In genomic region chr6:37276181-37276580, GRCm38 (mm10) we compare ENCODE assay signal across 27 mouse cellular contexts. TPM values are rescaled to one million over a fixed set of nuclear protein-coding genes. Genes with fewer than 3 reads are reported as not detected.
A peak's percentile ranks its signal among the peaks of the same experiment; 100 is the strongest.
DNase-seq lines count a peak whose midpoint lies in the region; ATAC-seq and TF ChIP-seq lines count a peak whose summit lies in the region.
"Had no signal": no experiment of that assay in that cellular context is flagged by ENCODE, and none has a peak within 500 bp of the region (broad histone marks: within the 10 kb centered on the region; RNA-seq: fewer than 3 reads in every experiment).

No protein-coding gene starts in this region.

- DNase-seq in lung, postnatal 0 days (ENCODE audit: low spot score): peak; percentile 28
- no peak for DNase-seq in lung, postnatal 36 days
- DNase-seq in NIH3T3 (ENCODE audit: low read depth): peak; percentile 63
- peak; percentile 32 for DNase-seq in fibroblast of lung, adult 2 months (ENCODE audit: low read depth)
- DNase-seq in left cerebral cortex, postnatal 10 days (ENCODE audit: extremely low spot score in 1 of 2, low spot score in 2 of 2): no peak
- DNase-seq: adrenal gland, postnatal 10 days; adrenal gland, postnatal 36 days; cerebellum, adult 11 months; cerebellum, adult 2 months; cerebellum, postnatal 10 days; cerebellum, postnatal 36 days; embryo, embryonic 11 days; gastrocnemius, postnatal 25 days; heart, adult 18-20 months; heart, postnatal 14 days; heart, postnatal 4 days had no signal

- ATAC-seq in lung, postnatal 0 days: peak; percentile 48
- ATAC-seq in midbrain, embryonic 15.5 days (replicated peaks): no peak
- ATAC-seq in cerebellum, adult (ENCODE audit: insufficient number of reproducible peaks, low FRiP score, low TSS enrichment): no peak
- ATAC-seq: forebrain, embryonic 15.5 days; hindbrain, postnatal 0 days; inflammation-experienced regulatory T-cells, adult 6 months; intestine, embryonic 16.5 days had no signal

- no peaks in the 10 kb centered on the region for H3K27me3 ChIP-seq in lung, postnatal 0 days (replicated peaks; ENCODE audit: insufficient read depth, low read length)
- no peaks in the 10 kb centered on the region for H3K27me3 ChIP-seq in midbrain, embryonic 15.5 days (replicated peaks)
- H3K27me3 ChIP-seq: embryonic facial prominence, embryonic 13.5 days; forebrain, embryonic 15.5 days; heart, embryonic 12.5 days; heart, embryonic 15.5 days had no signal

- H3K9ac ChIP-seq in lung, postnatal 0 days (replicated peaks; ENCODE audit: low read depth): no peak overlapping the region
- H3K9ac ChIP-seq in midbrain, embryonic 15.5 days: no peak overlapping the region
- H3K9ac ChIP-seq: embryonic facial prominence, embryonic 13.5 days; forebrain, embryonic 15.5 days; heart, embryonic 12.5 days; heart, embryonic 15.5 days; hindbrain, embryonic 14.5 days had no signal

- H3K4me2 ChIP-seq in lung, postnatal 0 days (replicated peaks; ENCODE audit: low read depth, low read length): no peak overlapping the region
- H3K4me2 ChIP-seq in midbrain, embryonic 15.5 days: no peak overlapping the region
- H3K4me2 ChIP-seq: embryonic facial prominence, embryonic 13.5 days; forebrain, embryonic 15.5 days; heart, embryonic 12.5 days; heart, embryonic 15.5 days; hindbrain, embryonic 14.5 days had no signal

- H3K36me3 ChIP-seq in lung, postnatal 0 days (ENCODE audit: insufficient read depth, low read length): no peaks in the 10 kb centered on the region
- H3K36me3 ChIP-seq in midbrain, embryonic 15.5 days (replicated peaks): no peaks in the 10 kb centered on the region
- H3K36me3 ChIP-seq: embryonic facial prominence, embryonic 10.5 days; embryonic facial prominence, embryonic 13.5 days; forebrain, embryonic 15.5 days; heart, embryonic 12.5 days; heart, embryonic 15.5 days had no signal

- no peak overlapping the region for H3K4me3 ChIP-seq in lung, postnatal 0 days (ENCODE audit: low read depth, low read length)
- no peak overlapping the region for H3K4me3 ChIP-seq in midbrain, embryonic 15.5 days
- H3K4me3 ChIP-seq: embryonic facial prominence, embryonic 10.5 days; embryonic facial prominence, embryonic 13.5 days; forebrain, embryonic 15.5 days; heart, embryonic 12.5 days; heart, embryonic 15.5 days had no signal

- 0 out of 2 replicates have a peak, but pooled peaks have one; percentile 17 for TF ChIP-seq EP300 in lung, postnatal 0 days (IDR thresholded peaks at IDR 0.05)

- no peaks in the 10 kb centered on the region for H3K9me3 ChIP-seq in lung, postnatal 0 days (ENCODE audit: low read length)
- H3K9me3 ChIP-seq in midbrain, embryonic 15.5 days: no peaks in the 10 kb centered on the region
- H3K9me3 ChIP-seq: embryonic facial prominence, embryonic 10.5 days; embryonic facial prominence, embryonic 13.5 days; forebrain, embryonic 15.5 days; heart, embryonic 12.5 days; heart, embryonic 15.5 days had no signal

- WGBS in lung, postnatal 0 days: 47% methylated on average over 5 of the region's 5 CpGs
- 82% methylated on average over 5 of the region's 5 CpGs for WGBS in midbrain, embryonic 15.5 days

- intact Hi-C loops in left cerebral cortex, postnatal 10 days (cut with DNase I): no loop called here

- no peaks in the 10 kb centered on the region for H3K4me1 ChIP-seq in lung, postnatal 0 days (ENCODE audit: insufficient read depth, low read depth, low read length)
- H3K4me1 ChIP-seq in midbrain, embryonic 15.5 days: peaks cover 7% of the 10 kb centered on the region; the same call in 1 of the 2 replicates

- H3K27ac ChIP-seq in lung, postnatal 0 days (ENCODE audit: low read length): no peak overlapping the region
- H3K27ac ChIP-seq in midbrain, embryonic 15.5 days: no peak overlapping the region
- H3K27ac ChIP-seq: embryonic facial prominence, embryonic 10.5 days; embryonic facial prominence, embryonic 13.5 days; forebrain, embryonic 15.5 days; hindbrain, embryonic 14.5 days; hindbrain, postnatal 0 days had no signal

- TF ChIP-seq CTCF in lung, postnatal 0 days (IDR thresholded peaks at IDR 0.05): no peak

RNA-seq across cellular contexts. Expression of gene Dgki, which starts 23.8 kb away (rescaled TPM):
- polyA plus RNA-seq in lung, postnatal 0 days (2015; fragmentation: Nextera tagmentation; extraction: Ambion mirVana): 0.33 and 0.45 TPM in 2 replicates
- polyA plus RNA-seq in midbrain, embryonic 15.5 days (2015; fragmentation: Nextera tagmentation; extraction: Ambion mirVana): 6.9 and 8.9 TPM in 2 replicates
- total RNA-seq in left cerebral cortex, postnatal 10 days (2021): 10 to 100 TPM; 60.3 to 63.2 TPM

Comparison
In these comparisons a context has a peak if more than half of its experiments do, and no peak if none do; other contexts are left out.
1. DNase-seq: peak in lung, postnatal 0 days (single experiment), NIH3T3 (single experiment) and fibroblast of lung, adult 2 months (single experiment); none in lung, postnatal 36 days (single experiment) and left cerebral cortex, postnatal 10 days (0 of 2).